Mouse (Mus musculus) kidney, adult 2 months (tissue): ENCODE measurements at regions not wholly inside any gene's neighbourhood (a gene's known extent, or its start where the extent isn't known, plus 50 kb on each side); places are given as distances from the start of the nearest gene placed in this dataset.

Experiments
- DNase-seq: peaks from one replicate; pipeline ENCODE4 v3.0.0; 2021
- H3K27ac ChIP-seq: fragments of 200-500 bp; 2 replicates; pipeline ENCODE4 v1.5.1; 2012; ENCODE audit warnings: low read depth, low read length, control low read depth, inconsistent platforms; ENCODE audit not compliant: insufficient read depth
- H3K27me3 ChIP-seq: fragments of 200-500 bp; replicated peaks from 2 replicates; pipeline ENCODE4 v1.6.1; 2012; ENCODE audit warnings: mild to moderate bottlenecking, moderate library complexity, low read length, inconsistent platforms; ENCODE audit not compliant: control insufficient read depth, insufficient read depth
- H3K36me3 ChIP-seq: fragments of 200-500 bp; 2 replicates; pipeline ENCODE4 v1.6.1; 2012; ENCODE audit warnings: mild to moderate bottlenecking, moderate library complexity, low read length, inconsistent platforms; ENCODE audit not compliant: control insufficient read depth, insufficient read depth
- H3K4me1 ChIP-seq: fragments of 200-500 bp; 2 replicates; pipeline ENCODE4 v1.6.1; 2011; ENCODE audit warnings: low read length; ENCODE audit not compliant: control insufficient read depth, insufficient read depth
- H3K4me3 ChIP-seq: fragments of 200-500 bp; 2 replicates; pipeline ENCODE4 v1.5.1; 2011; ENCODE audit warnings: mild to moderate bottlenecking, low read depth, low read length, control low read depth; ENCODE audit not compliant: insufficient read depth
- CTCF ChIP-seq: fragments of 200-500 bp; conservative IDR thresholded peaks from 2 replicates; pipeline ENCODE4 v1.5.1; 2011; ENCODE audit warnings: low read depth, mild to moderate bottlenecking, control low read depth, low read length, moderate library complexity, mixed read lengths; ENCODE audit not compliant: insufficient read depth, insufficient read length
- POLR2A ChIP-seq: fragments of 200-500 bp; IDR thresholded peaks from one replicate; pipeline ENCODE4 v1.6.1; 2011; ENCODE audit warnings: low read depth, low read length, control low read depth
- WGBS: fragments of 180-500 bp; shearing (Covaris S2); methylation state at CpG from one replicate; pipeline ENCODE4 v1.1.7; 2018; 5-methylcytosine and 5-hydroxymethylcytosine counted together

DNA sequence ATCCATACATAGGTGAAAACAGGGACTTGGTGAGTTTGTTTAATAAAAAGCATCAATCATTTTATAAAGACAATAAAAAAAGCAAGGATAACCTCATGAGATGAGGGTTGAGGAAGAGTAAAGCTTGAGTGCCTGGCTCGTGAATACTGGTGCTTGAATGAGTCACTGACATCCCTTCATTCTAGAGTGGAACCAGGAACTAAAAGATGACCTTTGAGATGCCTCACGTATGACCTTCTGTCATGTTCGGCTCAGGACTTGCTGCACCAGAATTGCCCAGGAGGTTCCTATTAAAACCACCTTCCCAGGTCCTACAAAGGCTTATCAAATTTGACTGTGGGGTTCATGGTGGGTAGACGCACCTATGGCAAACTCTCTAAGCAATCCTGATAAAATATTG is 61.5 kb upstream of the Elac2 start:
- Histone ChIP-seq H3K4me1 (no peaks in the 10 kb centered on the region), H3K27me3 (no peaks in the 10 kb centered on the region), H3K4me3 (no peak overlapping the region), H3K27ac (no peak overlapping the region), H3K36me3 (no peaks in the 10 kb centered on the region)
- DNase-seq = no peak
- 85% methylated on average over 4 of the region's 4 CpGs for WGBS
- TF ChIP-seq CTCF = no peak
- TF ChIP-seq POLR2A = no peak

- no peak for DNase-seq
- TF ChIP-seq CTCF = no peak
- TF ChIP-seq POLR2A = no peak
- H3K27ac ChIP-seq = no peak overlapping the region
- WGBS = 83% methylated on average over 2 of the region's 2 CpGs
- no peak overlapping the region for H3K4me3 ChIP-seq
- no peaks in the 10 kb centered on the region for H3K36me3 ChIP-seq
- H3K27me3 ChIP-seq = no peaks in the 10 kb centered on the region
- no peaks in the 10 kb centered on the region for H3K4me1 ChIP-seq
Measured at GRCm38 (mm10) chr11:64924989-64925388, 53.8 kb upstream of the Elac2 start.

DNA sequence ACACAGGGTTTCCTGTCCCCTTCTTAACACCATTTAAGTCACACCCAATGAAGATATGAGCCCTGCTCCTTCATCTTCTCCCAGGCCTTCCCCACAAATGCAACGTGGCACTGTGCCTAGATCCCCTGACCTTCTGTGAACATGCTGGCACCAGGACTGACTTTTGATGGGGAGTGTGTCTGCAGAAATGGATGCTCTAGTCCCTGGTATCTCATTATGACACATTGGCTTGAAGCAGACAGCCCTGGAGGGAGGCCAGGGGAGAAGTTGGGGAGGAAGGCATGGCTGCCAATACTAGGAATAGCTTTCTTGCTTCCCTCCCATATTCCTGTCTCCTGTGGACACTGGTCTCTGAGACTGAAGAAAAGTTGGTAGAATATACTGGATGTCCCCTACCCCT is 52.9 kb upstream of the Elac2 start:
- DNase-seq = no peak
- Histone ChIP-seq H3K27me3 (no peaks in the 10 kb centered on the region), H3K4me1 (no peaks in the 10 kb centered on the region), H3K4me3 (no peak overlapping the region), H3K27ac (no peak overlapping the region), H3K36me3 (no peaks in the 10 kb centered on the region)
- WGBS = 68% methylated on average over 1 of the region's 1 CpGs
- no peak for TF ChIP-seq POLR2A
- TF ChIP-seq CTCF = no peak
